Mouse (Mus musculus) forebrain, embryonic 11.5 days (tissue): Measurements from ENCODE around the gene Nrm. TPM values are rescaled to one million over a fixed set of nuclear protein-coding genes. Genes with fewer than 3 reads are reported as not detected.
A peak's percentile ranks its signal among the peaks of the same experiment; 100 is the strongest.

Experiments
- ATAC-seq: fragments of 200-750 bp; cut with Nextera tagmentation; replicated peaks from 2 replicates; pipeline ENCODE4 v1.8.0; 2017; ENCODE audit warnings: moderate TSS enrichment; ENCODE audit not compliant: low FRiP score
- DNase-seq: peaks from one replicate; pipeline ENCODE4 v3.0.0-alpha.2; 2017; ENCODE audit warnings: low spot score
- H3K27ac ChIP-seq: fragments of 300-500 bp; sonication (generic); 2 replicates; pipeline ENCODE4 v1.5.1; 2014; ENCODE audit warnings: low read depth, low read length
- H3K27me3 ChIP-seq: fragments of 300-500 bp; sonication (generic); 2 replicates; pipeline ENCODE4 v1.6.1; 2014; ENCODE audit warnings: mild to moderate bottlenecking, low read length, mixed read lengths; ENCODE audit not compliant: control insufficient read depth, insufficient read depth
- H3K36me3 ChIP-seq: fragments of 300-500 bp; sonication (generic); 2 replicates; pipeline ENCODE4 v1.6.1; 2014; ENCODE audit warnings: mild to moderate bottlenecking, low read length, moderate library complexity, mixed read lengths; ENCODE audit not compliant: control insufficient read depth, insufficient read depth
- H3K4me1 ChIP-seq: fragments of 300-500 bp; sonication (generic); replicated peaks from 2 replicates; pipeline ENCODE4 v1.6.1; 2014; ENCODE audit warnings: low read length, mixed read lengths; ENCODE audit not compliant: control insufficient read depth, insufficient read depth
- H3K4me2 ChIP-seq: fragments of 300-500 bp; sonication (generic); 2 replicates; pipeline ENCODE4 v1.6.1; 2014; ENCODE audit warnings: low read depth, mild to moderate bottlenecking, low read length, moderate library complexity, mixed read lengths; ENCODE audit not compliant: severe bottlenecking
- H3K4me3 ChIP-seq: fragments of 300-500 bp; sonication (generic); 2 replicates; pipeline ENCODE4 v1.5.1; 2014; ENCODE audit warnings: low read depth, low read length
- H3K9ac ChIP-seq: fragments of 300-500 bp; sonication (generic); 2 replicates; pipeline ENCODE4 v1.6.1; 2014; ENCODE audit warnings: low read length
- H3K9me3 ChIP-seq: fragments of 300-500 bp; sonication (generic); 2 replicates; pipeline ENCODE4 v1.6.1; 2016; ENCODE audit warnings: low read length, mixed read lengths; ENCODE audit not compliant: control insufficient read depth
- WGBS: fragments of 180-500 bp; shearing (Covaris S2); extraction: QIAGEN DNeasy Blood & Tissue Kit; methylation state at CpG from one replicate; pipeline ENCODE4 v1.1.7; 2014; 5-methylcytosine and 5-hydroxymethylcytosine counted together
- polyA plus RNA-seq: library from polyadenylated mRNA; unstranded; fragments of >200 nt; fragmentation: Nextera tagmentation; extraction: Ambion mirVana; gene quantifications from 2 replicates; pipeline ENCODE4 v1.2.1, GENCODE M21; 2014

The Nrm gene
- polyA plus RNA-seq, 1 experiment from 2014 or later, result 68.8 TPM

DNA sequence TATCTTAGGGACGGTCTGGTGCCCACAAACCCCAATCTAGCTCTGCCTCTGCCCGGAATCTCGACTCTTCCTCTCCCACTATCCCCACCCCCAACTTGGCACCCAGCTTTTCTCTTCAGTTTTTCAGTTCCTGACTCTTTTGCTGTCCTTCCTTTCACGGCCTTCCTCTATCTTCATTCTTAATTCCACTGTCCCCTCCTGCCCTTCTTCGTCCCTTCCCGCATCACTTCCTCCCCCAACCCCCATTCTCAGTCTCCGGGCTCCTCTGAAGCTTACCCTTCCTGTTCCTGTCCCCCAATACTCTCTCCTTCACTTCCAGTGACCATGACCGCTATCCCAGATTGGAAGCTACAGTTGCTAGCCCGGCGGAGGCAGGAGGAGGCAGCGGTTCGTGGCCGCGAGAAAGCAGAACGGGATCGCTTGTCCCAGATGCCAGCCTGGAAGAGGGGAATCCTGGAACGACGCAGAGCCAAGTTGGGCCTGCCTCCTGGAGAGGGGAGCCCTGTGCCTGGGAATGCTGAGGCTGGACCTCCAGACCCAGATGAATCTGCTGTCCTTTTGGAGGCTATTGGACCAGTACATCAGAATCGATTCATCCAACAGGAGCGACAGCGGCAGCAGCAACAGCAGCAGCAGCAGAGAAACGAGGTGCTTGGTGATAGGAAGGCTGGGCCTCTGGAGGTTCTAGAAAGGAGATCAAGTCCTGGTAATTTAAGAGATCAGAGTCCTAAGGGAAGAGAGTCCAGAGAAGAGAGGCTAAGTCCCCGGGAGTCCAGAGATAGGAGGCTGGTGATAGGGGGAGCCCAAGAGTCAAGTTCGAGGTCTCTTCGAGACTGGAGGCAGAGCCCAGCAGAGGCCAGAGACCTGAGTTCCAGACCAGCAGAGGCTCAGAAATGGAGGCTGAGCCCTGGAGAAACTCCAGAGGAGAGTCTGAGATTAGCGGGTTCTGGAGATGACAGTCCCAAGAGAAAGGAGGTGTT is 6.1 kb downstream of the Nrm start:
- Histone ChIP-seq H3K4me3 (peak overlapping the region; percentile 67), H3K9ac (peak overlapping the region; percentile 93), H3K9me3 (peaks cover 2% of the 10 kb centered on the region; the same call in 1 of the 2 replicates), H3K36me3 (peaks cover 5% of the 10 kb centered on the region; the same call in 1 of the 2 replicates), H3K4me1 (peaks cover 30% of the 10 kb centered on the region), H3K27ac (peak overlapping the region; percentile 90), H3K4me2 (peak overlapping the region; percentile 95), H3K27me3 (no peaks in the 10 kb centered on the region)
- 11% methylated on average over 26 of the region's 26 CpGs for WGBS
- DNase-seq (no peak), ATAC-seq (no peak)

DNA sequence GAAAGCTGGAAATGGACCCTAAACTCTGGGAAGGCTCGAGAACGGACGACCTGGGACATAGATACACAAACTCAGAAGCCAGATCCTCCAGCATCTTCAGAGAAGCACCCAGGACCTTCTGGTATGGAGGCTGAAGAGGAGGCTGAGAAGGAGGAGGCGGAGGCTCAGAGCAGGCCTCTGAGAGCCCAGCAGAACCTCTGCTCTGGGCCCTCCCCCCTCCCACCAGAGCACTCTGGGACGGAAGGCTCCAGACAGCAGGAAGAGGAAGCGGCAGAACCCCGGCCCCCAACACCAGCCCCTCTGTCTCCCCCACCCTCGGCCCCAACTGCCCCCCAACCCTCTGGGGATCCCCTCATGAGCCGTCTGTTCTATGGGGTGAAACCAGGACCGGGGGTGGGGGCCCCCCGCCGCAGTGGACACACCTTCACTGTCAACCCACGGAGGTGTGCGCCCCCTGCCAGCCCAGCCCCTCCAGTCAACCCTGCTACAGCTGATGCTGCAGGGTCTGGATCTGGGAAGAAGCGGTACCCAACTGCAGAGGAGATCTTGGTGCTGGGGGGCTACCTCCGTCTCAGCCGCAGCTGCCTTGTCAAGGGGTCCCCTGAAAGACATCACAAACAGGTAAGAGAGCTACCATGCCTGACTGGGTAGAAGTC is 7.2 kb downstream of the Nrm start:
- Histone ChIP-seq H3K36me3 (peaks cover 5% of the 10 kb centered on the region; the same call in 1 of the 2 replicates), H3K9ac (peak overlapping the region; percentile 93), H3K4me2 (peak overlapping the region; percentile 95), H3K4me3 (peak overlapping the region; percentile 67), H3K27ac (0 out of 2 replicates have a peak overlapping the region, but pooled peaks have one; percentile 26), H3K9me3 (peaks cover 2% of the 10 kb centered on the region; the same call in 1 of the 2 replicates), H3K4me1 (peaks cover 30% of the 10 kb centered on the region), H3K27me3 (no peaks in the 10 kb centered on the region)
- ATAC-seq (no peak), DNase-seq (no peak)
- 42% methylated on average over 17 of the region's 17 CpGs for WGBS

DNA sequence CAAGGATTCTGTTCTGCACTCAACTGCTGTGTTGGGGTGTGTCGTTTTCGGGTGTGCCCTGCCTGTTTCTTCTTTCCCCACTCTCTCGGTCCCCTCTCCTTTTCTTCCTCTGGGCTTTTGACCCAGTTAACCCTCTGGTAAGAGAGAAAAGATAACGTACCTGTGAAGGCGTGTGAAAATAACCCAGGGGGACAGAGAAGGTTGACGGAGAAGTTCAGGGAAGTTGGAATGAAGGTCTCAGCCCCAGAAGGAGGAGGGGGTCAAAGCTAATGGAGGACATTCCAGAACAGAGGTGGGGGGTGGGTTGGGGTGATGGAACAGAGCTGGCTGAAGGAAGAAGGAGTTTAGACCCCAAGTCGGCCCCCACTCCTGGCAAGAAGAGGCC is 7.8 kb downstream of the Nrm start:
- Histone ChIP-seq H3K4me1 (peaks cover 30% of the 10 kb centered on the region), H3K27me3 (no peaks in the 10 kb centered on the region), H3K4me3 (peak overlapping the region; percentile 67), H3K4me2 (peak overlapping the region; percentile 95), H3K9me3 (peaks cover 2% of the 10 kb centered on the region; the same call in 1 of the 2 replicates), H3K27ac (peak overlapping the region; percentile 25; the same call in 1 of the 2 replicates), H3K36me3 (peaks cover 5% of the 10 kb centered on the region; the same call in 1 of the 2 replicates), H3K9ac (peak overlapping the region; percentile 93)
- ATAC-seq (no peak), DNase-seq (no peak)
- WGBS, result 8% methylated on average over 7 of the region's 7 CpGs

DNA sequence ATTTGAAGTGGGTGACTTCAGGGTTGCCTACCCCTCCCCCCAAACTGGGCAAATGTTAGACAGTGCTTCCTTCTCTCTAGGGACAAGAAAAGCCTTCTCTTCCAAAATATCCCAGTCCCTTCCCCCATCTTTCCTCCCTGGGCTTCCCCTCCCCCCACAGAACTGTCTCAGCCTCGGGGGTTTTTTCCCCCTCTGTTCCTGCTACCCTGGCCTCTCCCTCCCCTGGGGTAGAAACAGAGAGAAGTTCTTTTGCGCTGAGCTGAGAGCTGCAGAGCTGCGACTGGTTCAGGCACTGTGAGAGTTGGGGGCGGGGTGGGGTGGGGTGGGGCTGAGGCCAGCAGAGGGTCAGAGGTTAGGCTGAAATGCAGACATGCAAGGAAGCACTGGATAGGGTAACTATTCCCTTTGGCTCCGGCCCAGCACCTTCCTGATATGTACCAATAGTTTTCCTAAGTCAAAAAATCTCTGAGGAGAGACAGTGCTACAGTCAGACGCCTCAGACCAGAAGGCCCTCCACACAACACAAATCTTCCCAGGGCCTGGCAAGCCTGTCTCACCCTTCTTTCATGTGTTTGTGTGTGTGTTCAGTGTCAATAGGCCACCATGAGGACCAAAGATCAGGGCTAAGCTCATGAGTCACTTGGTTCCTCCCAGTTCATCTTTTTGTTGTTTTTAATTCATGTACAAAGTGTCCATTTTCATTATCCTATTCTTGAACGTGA is 8.4 kb downstream of the Nrm start:
- ATAC-seq (no peak), DNase-seq (peak; percentile 61)
- H3K36me3 ChIP-seq, result peaks cover 5% of the 10 kb centered on the region; the same call in 1 of the 2 replicates
- peak overlapping the region; percentile 93 for H3K9ac ChIP-seq
- H3K4me2 ChIP-seq, result peak overlapping the region; percentile 95
- no peaks in the 10 kb centered on the region for H3K27me3 ChIP-seq
- peaks cover 27% of the 10 kb centered on the region for H3K4me1 ChIP-seq
- WGBS, result 7% methylated on average over 7 of the region's 7 CpGs
- peak overlapping the region; percentile 53; the same call in 1 of the 2 replicates for H3K27ac ChIP-seq
- peaks cover 2% of the 10 kb centered on the region; the same call in 1 of the 2 replicates for H3K9me3 ChIP-seq
- peak overlapping the region; percentile 67 for H3K4me3 ChIP-seq

DNA sequence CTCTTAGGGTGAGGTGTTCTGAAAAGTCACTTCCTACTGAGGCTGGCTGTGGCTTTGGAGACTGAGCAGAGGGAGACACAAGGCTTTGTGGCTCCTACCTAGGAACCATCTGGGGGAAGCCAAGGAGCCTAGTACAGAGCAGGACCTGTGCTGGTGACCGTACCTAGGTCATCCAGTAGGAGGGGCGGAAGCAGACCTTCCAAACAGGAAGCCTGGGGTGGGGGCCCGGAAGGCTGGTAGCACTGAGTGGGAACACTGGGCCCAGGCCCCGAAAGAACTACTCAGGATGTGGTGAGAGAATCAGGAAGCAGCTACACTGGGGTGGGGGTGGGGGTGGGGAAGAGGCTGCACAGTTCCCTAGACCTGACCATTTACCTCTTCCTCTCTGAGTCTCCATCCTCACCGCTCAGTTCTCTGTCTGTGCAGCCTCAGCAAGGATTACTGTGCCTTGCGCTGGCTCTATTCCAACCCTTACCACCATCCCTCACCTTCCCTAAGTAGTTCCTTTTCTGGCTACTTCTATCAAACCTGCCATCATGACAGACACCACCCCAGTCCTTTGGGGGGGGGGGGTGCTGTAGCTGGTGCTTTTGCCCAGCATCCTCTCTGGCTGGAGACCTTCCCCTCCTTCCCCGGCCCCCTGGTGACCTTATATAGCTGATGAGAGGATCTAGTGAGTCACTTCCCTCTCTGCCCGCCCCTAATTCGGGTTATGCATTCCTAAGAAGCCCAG is 9.2 kb downstream of the Nrm start:
- H3K4me1 ChIP-seq, result peaks cover 22% of the 10 kb centered on the region
- peaks cover 2% of the 10 kb centered on the region; the same call in 1 of the 2 replicates for H3K9me3 ChIP-seq
- 0 out of 2 replicates have a peak overlapping the region, but pooled peaks have one; percentile 6 for H3K27ac ChIP-seq
- H3K36me3 ChIP-seq, result peaks cover 8% of the 10 kb centered on the region; the same call in 1 of the 2 replicates
- 71% methylated on average over 9 of the region's 9 CpGs for WGBS
- no peak for DNase-seq
- H3K4me3 ChIP-seq, result peak overlapping the region; percentile 67
- H3K9ac ChIP-seq, result peak overlapping the region; percentile 93; the same call in 1 of the 2 replicates
- no peak for ATAC-seq
- no peaks in the 10 kb centered on the region for H3K27me3 ChIP-seq
- H3K4me2 ChIP-seq, result peak overlapping the region; percentile 95

DNA sequence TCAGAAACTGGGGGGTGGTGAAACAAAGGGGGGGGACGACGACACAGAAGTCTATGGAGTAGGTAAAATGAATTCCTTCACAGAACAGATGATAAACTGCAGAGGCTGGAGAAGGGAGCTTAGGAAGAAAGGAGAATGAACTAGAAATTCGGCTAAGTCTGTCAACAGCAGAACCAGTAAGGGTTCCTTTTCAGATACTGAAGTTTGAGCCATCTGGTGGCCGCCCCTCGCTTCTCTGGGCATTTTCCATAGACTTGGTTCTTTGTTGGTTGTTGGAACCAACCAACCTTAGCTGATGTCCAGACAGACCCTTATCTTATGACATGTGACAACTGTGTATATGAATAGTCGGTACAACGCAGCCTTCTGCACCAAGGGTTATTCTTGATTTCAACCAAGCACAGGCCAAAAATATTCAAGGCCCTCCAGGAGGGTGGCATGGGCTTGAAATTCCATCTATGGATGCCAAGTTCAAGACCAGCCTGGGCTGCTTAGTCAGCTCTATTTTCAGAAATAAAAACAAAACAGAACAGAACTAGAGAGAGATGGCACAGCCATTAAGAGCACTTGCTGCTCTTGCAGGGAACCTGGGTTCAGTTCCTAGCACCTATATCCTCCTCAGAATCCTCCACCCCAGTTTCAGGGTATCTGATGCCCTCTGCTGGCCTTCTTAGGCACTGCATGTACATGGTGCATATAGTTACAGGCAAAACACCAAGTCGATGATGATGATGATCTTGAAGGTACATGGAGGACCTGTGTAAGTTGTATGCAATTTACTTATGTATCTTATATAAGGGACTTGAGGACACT is 10.0 kb downstream of the Nrm start:
- H3K4me2 ChIP-seq, result peak overlapping the region; percentile 95; the same call in 1 of the 2 replicates
- H3K36me3 ChIP-seq, result peaks cover 8% of the 10 kb centered on the region; the same call in 1 of the 2 replicates
- ATAC-seq (no peak), DNase-seq (peak; percentile 66)
- H3K4me1 ChIP-seq, result peaks cover 22% of the 10 kb centered on the region
- 88% methylated on average over 8 of the region's 8 CpGs for WGBS
- H3K9me3 ChIP-seq, result peaks cover 2% of the 10 kb centered on the region; the same call in 1 of the 2 replicates
- H3K27me3 ChIP-seq, result no peaks in the 10 kb centered on the region
- H3K4me3 ChIP-seq, result no peak overlapping the region
- 0 out of 2 replicates have a peak overlapping the region, but pooled peaks have one; percentile 6 for H3K27ac ChIP-seq
- H3K9ac ChIP-seq, result no peak overlapping the region
